Mouse (Mus musculus) intestine, embryonic 14.5 days (tissue): Measurements from ENCODE around the gene Nfe2l1. TPM values are rescaled to one million over a fixed set of nuclear protein-coding genes. Genes with fewer than 3 reads are reported as not detected.

ENCODE experiments used
- ATAC-seq: fragments of 200-750 bp; cut with Nextera tagmentation; replicated peaks from 2 replicates; pipeline ENCODE4 v1.8.0; 2017; ENCODE audit warnings: low read depth, moderate number of reproducible peaks, moderate TSS enrichment, moderate library complexity; ENCODE audit not compliant: low FRiP score, low TSS enrichment
- DNase-seq: peaks from one replicate; pipeline ENCODE4 v3.0.0-alpha.2; 2018; ENCODE audit warnings: low spot score
- H3K27ac ChIP-seq: fragments of 300-500 bp; sonication (generic); 2 replicates; pipeline ENCODE4 v1.5.1; 2014; ENCODE audit warnings: low read depth, mild to moderate bottlenecking, control low read depth
- H3K27me3 ChIP-seq: fragments of 300-500 bp; sonication (generic); replicated peaks from 2 replicates; pipeline ENCODE4 v1.6.1; 2014; ENCODE audit warnings: low read length, control low read depth; ENCODE audit not compliant: control insufficient read depth, insufficient read depth
- H3K36me3 ChIP-seq: fragments of 300-500 bp; sonication (generic); 2 replicates; pipeline ENCODE4 v1.6.1; 2014; ENCODE audit warnings: low read length, control low read depth; ENCODE audit not compliant: control insufficient read depth, insufficient read depth
- H3K4me1 ChIP-seq: fragments of 300-500 bp; sonication (generic); replicated peaks from 2 replicates; pipeline ENCODE4 v1.6.1; 2014; ENCODE audit warnings: low read length, control low read depth, mixed read lengths; ENCODE audit not compliant: control insufficient read depth, insufficient read depth
- H3K4me2 ChIP-seq: fragments of 300-500 bp; sonication (generic); 2 replicates; pipeline ENCODE4 v1.6.1; 2014; ENCODE audit warnings: low read length
- H3K4me3 ChIP-seq: fragments of 300-500 bp; sonication (generic); 2 replicates; pipeline ENCODE4 v1.5.1; 2014; ENCODE audit warnings: low read depth, low read length, control low read depth, mixed read lengths
- H3K9ac ChIP-seq: fragments of 300-500 bp; sonication (generic); 2 replicates; pipeline ENCODE4 v1.6.1; 2014; ENCODE audit warnings: mild to moderate bottlenecking, low read length
- H3K9me3 ChIP-seq: fragments of 300-500 bp; sonication (generic); 2 replicates; pipeline ENCODE4 v1.6.1; 2016; ENCODE audit warnings: low read length, control low read depth; ENCODE audit not compliant: control insufficient read depth
- WGBS: fragments of 180-500 bp; shearing (Covaris S2); extraction: QIAGEN DNeasy Blood & Tissue Kit; methylation state at CpG from one replicate; pipeline ENCODE4 v1.1.7; 2014; 5-methylcytosine and 5-hydroxymethylcytosine counted together
- polyA plus RNA-seq: library from polyadenylated mRNA; unstranded; fragments of >200 nt; fragmentation: Nextera tagmentation; extraction: Ambion mirVana; gene quantifications from 2 replicates; pipeline ENCODE4 v1.2.1, GENCODE M21; 2014

Gene Nfe2l1
- polyA plus RNA-seq, 1 experiment from 2014 or later, result 36.0 TPM

- DNase-seq (no peak), ATAC-seq (no peak)
- WGBS, result 43% methylated on average over 3 of the region's 3 CpGs
- Histone ChIP-seq H3K4me3 (0 out of 2 replicates have a peak overlapping the region, but pooled peaks have one; percentile 62), H3K27ac (no peak overlapping the region), H3K9me3 (no peaks in the 10 kb centered on the region), H3K9ac (no peak overlapping the region; the same call in 1 of the 2 replicates), H3K4me1 (no peaks in the 10 kb centered on the region; the same call in 1 of the 2 replicates), H3K36me3 (peaks cover 31% of the 10 kb centered on the region), H3K4me2 (peak overlapping the region; percentile 60), H3K27me3 (no peaks in the 10 kb centered on the region)
Observed at GRCm38 (mm10) chr11:96776068-96776467, 53.7 kb downstream of the Nfe2l1 start.

- Histone ChIP-seq H3K9me3 (no peaks in the 10 kb centered on the region), H3K4me2 (no peak overlapping the region), H3K4me3 (no peak overlapping the region), H3K4me1 (no peaks in the 10 kb centered on the region; the same call in 1 of the 2 replicates), H3K9ac (no peak overlapping the region), H3K27ac (no peak overlapping the region), H3K27me3 (no peaks in the 10 kb centered on the region), H3K36me3 (peaks cover 35% of the 10 kb centered on the region)
- DNase-seq, result no peak
- 81% methylated on average over 7 of the region's 7 CpGs for WGBS
- ATAC-seq, result no peak
Observed at GRCm38 (mm10) chr11:96775665-96776064, 54.1 kb downstream of the Nfe2l1 start.

GRCm38 (mm10) chr11:96775063-96775462 is 54.7 kb downstream of the Nfe2l1 start:
- Histone ChIP-seq H3K4me3 (no peak overlapping the region), H3K9me3 (no peaks in the 10 kb centered on the region), H3K27ac (no peak overlapping the region), H3K36me3 (peaks cover 40% of the 10 kb centered on the region), H3K9ac (no peak overlapping the region), H3K4me1 (no peaks in the 10 kb centered on the region; the same call in 1 of the 2 replicates), H3K4me2 (no peak overlapping the region), H3K27me3 (no peaks in the 10 kb centered on the region)
- DNase-seq, result no peak
- ATAC-seq, result no peak
- 87% methylated on average over 8 of the region's 8 CpGs for WGBS

GRCm38 (mm10) chr11:96774536-96774935 is 55.2 kb downstream of the Nfe2l1 start:
- Histone ChIP-seq H3K36me3 (peaks cover 46% of the 10 kb centered on the region), H3K4me1 (no peaks in the 10 kb centered on the region; the same call in 1 of the 2 replicates), H3K27me3 (no peaks in the 10 kb centered on the region), H3K9me3 (no peaks in the 10 kb centered on the region), H3K27ac (no peak overlapping the region), H3K9ac (no peak overlapping the region), H3K4me2 (no peak overlapping the region), H3K4me3 (no peak overlapping the region)
- no peak for DNase-seq
- no peak for ATAC-seq
- 81% methylated on average over 3 of the region's 3 CpGs for WGBS

GRCm38 (mm10) chr11:96772413-96772812 is 57.4 kb downstream of the Nfe2l1 start:
- H3K4me2 ChIP-seq, result no peak overlapping the region
- no peaks in the 10 kb centered on the region for H3K27me3 ChIP-seq
- H3K27ac ChIP-seq, result no peak overlapping the region
- ATAC-seq, result no peak
- H3K9me3 ChIP-seq, result no peaks in the 10 kb centered on the region
- no peak overlapping the region for H3K4me3 ChIP-seq
- H3K9ac ChIP-seq, result no peak overlapping the region
- WGBS, result 88% methylated on average over 9 of the region's 9 CpGs
- H3K36me3 ChIP-seq, result peaks cover 61% of the 10 kb centered on the region
- no peak for DNase-seq
- H3K4me1 ChIP-seq, result no peaks in the 10 kb centered on the region; the same call in 1 of the 2 replicates

GRCm38 (mm10) chr11:96771274-96771975 is 58.3 kb downstream of the Nfe2l1 start:
- 96% methylated on average over 9 of the region's 9 CpGs for WGBS
- Histone ChIP-seq H3K4me3 (no peak overlapping the region), H3K36me3 (peaks cover 61% of the 10 kb centered on the region), H3K9me3 (no peaks in the 10 kb centered on the region), H3K4me1 (no peaks in the 10 kb centered on the region; the same call in 1 of the 2 replicates), H3K9ac (no peak overlapping the region), H3K4me2 (no peak overlapping the region), H3K27me3 (no peaks in the 10 kb centered on the region), H3K27ac (no peak overlapping the region)
- ATAC-seq (no peak), DNase-seq (no peak)

GRCm38 (mm10) chr11:96768240-96768639 is 61.5 kb downstream of the Nfe2l1 start:
- Histone ChIP-seq H3K9me3 (no peaks in the 10 kb centered on the region), H3K4me3 (no peak overlapping the region), H3K9ac (no peak overlapping the region), H3K27me3 (no peaks in the 10 kb centered on the region), H3K27ac (no peak overlapping the region), H3K4me1 (no peaks in the 10 kb centered on the region; the same call in 1 of the 2 replicates), H3K4me2 (no peak overlapping the region), H3K36me3 (peaks cover 49% of the 10 kb centered on the region)
- ATAC-seq (no peak), DNase-seq (no peak)
- 66% methylated on average over 9 of the region's 9 CpGs for WGBS
